Mouse (Mus musculus) limb, embryonic 10.5 days (tissue): ENCODE measurements around the gene Ccdc43. TPM values are rescaled to one million over a fixed set of nuclear protein-coding genes. Genes with fewer than 3 reads are reported as not detected.

Experiments used
- DNase-seq: peaks from one replicate; pipeline ENCODE4 v3.0.0-alpha.2; 2017; ENCODE audit warnings: low spot score
- H3K27ac ChIP-seq: fragments of 300-500 bp; sonication (generic); 2 replicates; pipeline ENCODE4 v1.5.1; 2016; ENCODE audit warnings: mild to moderate bottlenecking
- H3K27me3 ChIP-seq: fragments of 300-500 bp; sonication (generic); 2 replicates; pipeline ENCODE4 v1.6.1; 2016; ENCODE audit warnings: low read depth, mild to moderate bottlenecking; ENCODE audit not compliant: poor library complexity, severe bottlenecking
- H3K36me3 ChIP-seq: fragments of 300-500 bp; sonication (generic); 2 replicates; pipeline ENCODE4 v1.6.1; 2016; ENCODE audit warnings: mild to moderate bottlenecking, moderate library complexity
- H3K4me1 ChIP-seq: fragments of 300-500 bp; sonication (generic); 2 replicates; pipeline ENCODE4 v1.6.1; 2016
- H3K4me3 ChIP-seq: fragments of 300-500 bp; sonication (generic); 2 replicates; pipeline ENCODE4 v1.5.1; 2016; ENCODE audit warnings: mild to moderate bottlenecking, moderate library complexity
- H3K9me3 ChIP-seq: fragments of 300-500 bp; sonication (generic); replicated peaks from 2 replicates; pipeline ENCODE4 v1.6.1; 2016; ENCODE audit warnings: mild to moderate bottlenecking
- WGBS: fragments of 180-500 bp; shearing (Covaris S2); methylation state at CpG from one replicate; pipeline ENCODE4 v1.1.7; 2016; 5-methylcytosine and 5-hydroxymethylcytosine counted together
- microRNA-seq: library from miRNA; unstranded; fragments of <30 nt; microRNA quantifications from one replicate; pipeline ENCODE4, GENCODE M21; 2017
- polyA plus RNA-seq: library from polyadenylated mRNA; unstranded; fragments of >200 nt; fragmentation: Nextera tagmentation; extraction: Ambion mirVana; gene quantifications from 2 replicates; pipeline ENCODE4 v1.2.1, GENCODE M21; 2016

Ccdc43 gene
- polyA plus RNA-seq, 1 experiment from 2014 or later, result 57.1 TPM

- Histone ChIP-seq H3K4me3 (no peak overlapping the region), H3K36me3 (no peaks in the 10 kb centered on the region), H3K9me3 (no peaks in the 10 kb centered on the region), H3K27me3 (no peaks in the 10 kb centered on the region), H3K4me1 (peaks cover 19% of the 10 kb centered on the region), H3K27ac (no peak overlapping the region)
- DNase-seq, result no peak
- 81% methylated on average over 8 of the region's 8 CpGs for WGBS
Measured at GRCm38 (mm10) chr11:102655888-102656287, 41.7 kb downstream of the Ccdc43 start.

DNA sequence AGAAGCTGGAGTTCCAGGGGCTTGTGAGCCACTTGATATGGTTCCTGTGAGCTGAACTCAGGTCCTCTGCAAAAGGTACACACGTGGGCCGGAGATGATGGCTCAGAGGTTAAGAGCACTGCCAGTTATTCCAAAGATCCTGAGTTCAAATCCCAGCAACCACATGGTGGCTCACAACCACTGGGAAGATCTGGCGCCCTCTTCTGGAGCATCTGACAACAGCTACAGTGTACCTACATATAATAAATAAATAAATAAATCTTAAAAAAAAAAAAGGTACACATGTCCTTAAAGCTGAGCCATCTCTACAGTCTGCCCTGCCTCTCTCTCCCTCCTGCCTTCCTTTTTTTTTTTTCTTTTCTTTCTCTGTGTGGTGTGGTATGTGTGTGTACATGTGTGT, 44.7 kb downstream of the Ccdc43 start:
- whole genome bisulfite sequencing, result 75% methylated on average over 3 of the region's 3 CpGs
- Histone ChIP-seq H3K9me3 (no peaks in the 10 kb centered on the region), H3K4me1 (peaks cover 20% of the 10 kb centered on the region), H3K27me3 (no peaks in the 10 kb centered on the region), H3K36me3 (no peaks in the 10 kb centered on the region), H3K4me3 (no peak overlapping the region), H3K27ac (no peak overlapping the region)
- peak; percentile 60 for DNase-seq

DNA sequence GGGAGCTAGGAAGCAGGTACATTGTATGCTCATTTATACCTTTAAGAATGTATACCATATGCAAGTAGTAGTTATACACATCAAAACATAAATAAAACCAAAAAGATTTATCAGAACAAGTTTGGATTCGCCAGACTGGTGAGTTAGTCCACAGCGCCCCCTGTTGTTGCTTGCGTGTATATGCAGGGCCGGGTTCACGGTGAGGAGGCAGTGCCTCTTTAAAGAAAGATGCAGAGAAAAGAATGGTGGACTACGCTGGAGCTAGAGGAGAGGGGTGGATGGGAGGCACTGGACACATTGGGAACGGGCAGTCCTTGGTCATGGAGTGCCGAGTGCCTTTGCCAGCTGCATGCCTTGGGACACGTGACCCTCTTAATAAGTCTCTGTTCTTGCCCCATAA, 46.2 kb downstream of the Ccdc43 start:
- H3K4me1 ChIP-seq, result peaks cover 19% of the 10 kb centered on the region
- no peaks in the 10 kb centered on the region for H3K27me3 ChIP-seq
- H3K4me3 ChIP-seq, result no peak overlapping the region
- no peaks in the 10 kb centered on the region for H3K9me3 ChIP-seq
- no peaks in the 10 kb centered on the region for H3K36me3 ChIP-seq
- H3K27ac ChIP-seq, result no peak overlapping the region
- DNase-seq, result peak; percentile 88
- 8% methylated on average over 9 of the region's 9 CpGs for WGBS

GRCm38 (mm10) chr11:102647885-102648284, 49.7 kb downstream of the Ccdc43 start:
- Histone ChIP-seq H3K27me3 (no peaks in the 10 kb centered on the region), H3K4me3 (no peak overlapping the region), H3K9me3 (no peaks in the 10 kb centered on the region), H3K4me1 (peaks cover 18% of the 10 kb centered on the region), H3K36me3 (no peaks in the 10 kb centered on the region), H3K27ac (no peak overlapping the region)
- WGBS, result 74% methylated on average over 12 of the region's 12 CpGs
- DNase-seq, result no peak

GRCm38 (mm10) chr11:102646226-102646625, 51.4 kb downstream of the Ccdc43 start:
- Histone ChIP-seq H3K9me3 (no peaks in the 10 kb centered on the region), H3K27me3 (no peaks in the 10 kb centered on the region), H3K27ac (no peak overlapping the region), H3K4me1 (peaks cover 17% of the 10 kb centered on the region), H3K36me3 (no peaks in the 10 kb centered on the region), H3K4me3 (no peak overlapping the region)
- DNase-seq, result no peak
- WGBS, result 89% methylated on average over 13 of the region's 13 CpGs

- 52% methylated on average over 10 of the region's 10 CpGs for WGBS
- Histone ChIP-seq H3K4me3 (no peak overlapping the region), H3K27ac (no peak overlapping the region), H3K9me3 (no peaks in the 10 kb centered on the region), H3K36me3 (no peaks in the 10 kb centered on the region), H3K27me3 (no peaks in the 10 kb centered on the region), H3K4me1 (peaks cover 19% of the 10 kb centered on the region)
- DNase-seq, result no peak
Measured at GRCm38 (mm10) chr11:102643891-102644382, 53.6 kb downstream of the Ccdc43 start.

DNA sequence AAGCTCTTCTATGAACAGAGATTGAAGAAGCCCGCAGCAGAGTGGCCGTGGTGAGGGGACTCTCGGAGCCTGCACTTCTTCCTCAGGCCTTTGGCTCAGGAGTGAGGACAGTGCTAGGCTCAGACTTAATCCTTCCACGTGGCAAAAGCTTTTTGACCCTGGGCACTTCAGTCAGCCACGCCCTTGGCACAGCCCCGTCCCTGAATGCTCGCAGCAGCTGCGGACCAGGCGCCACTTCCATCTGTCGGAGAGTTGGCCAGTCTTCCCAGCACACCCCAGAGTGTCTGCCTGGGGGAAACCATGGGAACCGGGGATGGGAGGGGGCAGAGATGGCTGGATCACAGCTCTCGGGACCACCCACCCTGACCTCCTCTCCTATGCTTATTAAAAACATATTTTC, 60.7 kb downstream of the Ccdc43 start:
- H3K4me3 ChIP-seq, result peak overlapping the region; percentile 18
- no peaks in the 10 kb centered on the region for H3K27me3 ChIP-seq
- 35% methylated on average over 12 of the region's 12 CpGs for WGBS
- H3K4me1 ChIP-seq, result peaks cover 53% of the 10 kb centered on the region
- DNase-seq, result peak; percentile 69
- H3K27ac ChIP-seq, result peak overlapping the region; percentile 80
- H3K9me3 ChIP-seq, result no peaks in the 10 kb centered on the region
- no peaks in the 10 kb centered on the region for H3K36me3 ChIP-seq

Small RNA genes within 50 kb of the gene (microRNA-seq; reads per million reads assigned to microRNA genes)
- gene Gm22920, result not detected

Other genes starting within 250 kb of the Ccdc43 start
- gene Itga2b, start 227.7 kb downstream of the Ccdc43 start, polyA plus RNA-seq, result 4.6 and 5.3 TPM in 2 replicates
- 67.1 and 77.1 TPM in 2 replicates for gene Gpatch8, start 141.4 kb downstream of the Ccdc43 start, polyA plus RNA-seq
- gene Gm11627, start 118.3 kb downstream of the Ccdc43 start, polyA plus RNA-seq, result 2.5 and 3.3 TPM in 2 replicates
- gene Fzd2, start 93.4 kb downstream of the Ccdc43 start, polyA plus RNA-seq, result 54.8 and 59.8 TPM in 2 replicates
- gene Meioc, start 34.1 kb downstream of the Ccdc43 start, polyA plus RNA-seq, result 0.14 and 0.55 TPM in 2 replicates
- gene Adam11, start 63.7 kb upstream of the Ccdc43 start, polyA plus RNA-seq, result 14.2 and 25.1 TPM in 2 replicates
- 95.0 and 98.8 TPM in 2 replicates for gene Gjc1, start 121.9 kb upstream of the Ccdc43 start, polyA plus RNA-seq
- gene Higd1b, start 138.1 kb upstream of the Ccdc43 start, polyA plus RNA-seq, result not detected in 2 replicates
- gene Eftud2, start 183.2 kb upstream of the Ccdc43 start, polyA plus RNA-seq, result 360 and 374 TPM in 2 replicates
- gene Ccdc103, start 183.4 kb upstream of the Ccdc43 start, polyA plus RNA-seq, result 1.3 and 1.5 TPM in 2 replicates
- not detected in 2 replicates for gene Fam187a, start 187.4 kb upstream of the Ccdc43 start, polyA plus RNA-seq
- gene Gfap, start 203.1 kb upstream of the Ccdc43 start, polyA plus RNA-seq, result 0.16 TPM in 1 of 2 replicates, not detected in the other
- 16.1 and 18.4 TPM in 2 replicates for gene Kif18b, start 227.3 kb upstream of the Ccdc43 start, polyA plus RNA-seq
- 0.20 and 0.40 TPM in 2 replicates for gene C1ql1, start 248.9 kb upstream of the Ccdc43 start, polyA plus RNA-seq